Mouse (Mus musculus) gastrocnemius, postnatal 36 days (tissue): ENCODE measurements at regions not wholly inside any gene's neighbourhood (a gene's known extent, or its start where the extent isn't known, plus 50 kb on each side); places are given as distances from the start of the nearest gene placed in this dataset.

Experiments
- DNase-seq, 2 experiments: peaks; one replicate each; pipeline ENCODE4 v3.0.0; 2022
- intact Hi-C: fragments of 180-260 bp; cut with DNase I; formaldehyde crosslinking; loops from one replicate; pipeline ENCODE4 v1.15.1; 2025

DNA sequence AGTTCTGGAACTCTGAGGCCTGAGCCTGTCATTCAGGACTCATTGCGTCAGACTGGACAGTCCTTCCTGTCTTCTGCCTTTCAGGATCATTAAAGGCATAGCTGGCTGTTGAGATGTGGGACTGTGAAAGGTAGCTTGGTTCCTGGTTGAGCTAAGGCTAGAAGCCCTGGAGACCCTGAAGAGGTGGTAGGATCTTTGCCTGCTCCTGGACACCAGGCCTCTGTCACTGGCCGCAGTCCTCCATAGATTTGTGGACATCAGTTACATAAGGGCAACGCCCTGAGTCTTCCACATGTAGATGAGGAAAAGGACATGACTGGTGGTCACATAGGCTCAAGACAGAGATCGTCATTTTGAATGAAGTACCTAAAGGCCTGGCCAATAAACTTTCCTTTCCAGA lies 127.9 kb downstream of the Opa1 start:
- DNase-seq = no peak
- intact Hi-C loops = no loop called here

DNA sequence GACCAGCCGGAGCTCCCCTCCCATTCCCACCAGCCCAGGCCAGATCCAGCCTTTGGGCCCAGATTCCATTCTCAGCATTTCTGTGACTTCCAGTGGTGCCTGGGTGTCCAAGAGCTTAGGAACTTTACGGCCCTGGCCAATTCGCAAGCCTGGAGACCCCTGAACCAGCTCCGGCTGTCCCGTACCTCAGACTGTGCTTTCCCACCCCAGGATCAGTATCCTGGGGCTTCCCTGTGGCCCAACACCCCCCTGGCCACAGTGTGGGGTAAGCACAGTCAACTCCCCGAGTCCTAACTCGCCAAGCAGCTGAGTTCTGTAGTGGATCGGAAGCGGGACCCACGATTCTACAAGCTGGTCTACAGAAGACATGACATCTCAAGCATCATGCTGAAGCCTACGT lies 128.5 kb downstream of the Opa1 start:
- intact Hi-C loops = no loop called here
- no peak for DNase-seq

DNA sequence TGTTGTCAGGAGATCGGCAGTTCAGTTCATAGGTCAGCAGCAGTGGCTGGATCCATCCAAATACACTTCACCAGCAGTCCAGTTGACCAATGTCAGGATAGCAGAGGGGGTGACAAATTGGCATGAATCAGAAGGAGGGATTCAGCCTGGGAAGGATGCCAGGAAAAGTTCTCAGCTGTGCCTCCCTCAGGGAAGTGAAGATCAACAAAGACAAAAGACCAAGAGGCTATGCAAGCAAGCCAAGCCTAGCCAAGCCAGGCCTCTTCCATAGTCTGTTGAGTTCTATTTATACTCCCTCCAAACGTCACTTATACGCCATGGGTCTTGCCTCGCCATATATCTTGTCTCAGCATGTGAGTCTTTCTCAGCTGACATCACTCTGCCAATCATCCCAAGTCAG lies 129.9 kb downstream of the Opa1 start:
- intact Hi-C loops = no loop called here
- DNase-seq = no peak

DNA sequence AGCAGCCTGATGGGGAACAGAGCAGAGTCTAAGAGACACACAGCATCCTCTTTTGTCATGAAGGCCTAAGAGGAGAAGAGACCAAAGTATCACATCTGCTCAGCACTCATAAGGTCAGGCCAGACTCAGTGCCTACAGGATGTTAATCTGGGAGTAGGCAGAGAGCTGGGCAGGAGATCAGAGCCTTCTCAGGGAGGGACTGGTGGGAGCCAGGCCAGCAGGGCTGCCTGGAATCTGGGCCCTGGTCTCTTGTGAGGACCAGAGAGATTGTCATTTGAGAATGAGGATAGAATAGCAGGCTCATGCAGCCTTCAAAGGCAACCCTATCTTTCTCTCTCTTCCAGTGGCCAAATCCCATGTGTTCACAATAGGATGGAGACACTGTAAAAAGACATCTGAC lies 132.3 kb downstream of the Opa1 start:
- intact Hi-C loops = no loop called here
- DNase-seq = no peak

DNA sequence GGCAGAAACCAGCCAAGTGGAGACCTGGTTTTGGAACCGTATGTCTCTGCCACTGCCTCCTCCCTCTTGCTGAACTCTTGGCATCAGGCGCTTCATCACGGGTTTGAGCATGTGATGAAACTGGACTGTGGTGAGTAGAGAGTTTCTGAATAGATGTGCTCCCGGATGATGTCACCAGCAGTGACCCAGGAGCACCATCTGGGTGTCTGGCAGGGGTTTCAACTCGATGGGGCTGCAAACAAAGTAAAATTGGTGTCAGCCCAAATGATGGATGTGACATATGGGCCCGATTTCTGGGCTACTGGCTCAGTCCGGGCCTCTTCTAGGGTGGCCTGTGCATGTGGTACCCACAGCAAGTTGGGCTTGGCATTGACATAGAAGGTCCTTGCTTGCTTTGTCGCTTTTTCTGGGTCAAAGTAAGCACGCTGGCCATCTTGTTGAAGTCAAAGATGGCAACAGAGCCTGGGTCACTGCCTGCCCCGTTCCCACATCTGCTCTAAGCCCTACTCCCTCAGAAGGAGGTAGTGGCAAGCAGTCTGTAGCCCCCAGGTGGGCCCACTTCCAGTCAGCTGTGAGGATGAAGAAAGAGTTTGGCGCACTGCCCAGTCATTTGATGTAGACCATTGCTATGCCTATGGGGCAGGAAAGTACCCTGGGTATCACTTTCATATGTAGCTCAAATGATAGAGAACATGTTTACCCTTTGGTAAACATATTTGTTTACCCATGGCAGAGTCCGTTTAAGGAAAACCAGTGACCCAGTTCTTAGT lies 133.0 kb downstream of the Opa1 start:
- intact Hi-C loops = no loop called here
- DNase-seq = peak in 1 of 2 experiments; percentile 36

DNA sequence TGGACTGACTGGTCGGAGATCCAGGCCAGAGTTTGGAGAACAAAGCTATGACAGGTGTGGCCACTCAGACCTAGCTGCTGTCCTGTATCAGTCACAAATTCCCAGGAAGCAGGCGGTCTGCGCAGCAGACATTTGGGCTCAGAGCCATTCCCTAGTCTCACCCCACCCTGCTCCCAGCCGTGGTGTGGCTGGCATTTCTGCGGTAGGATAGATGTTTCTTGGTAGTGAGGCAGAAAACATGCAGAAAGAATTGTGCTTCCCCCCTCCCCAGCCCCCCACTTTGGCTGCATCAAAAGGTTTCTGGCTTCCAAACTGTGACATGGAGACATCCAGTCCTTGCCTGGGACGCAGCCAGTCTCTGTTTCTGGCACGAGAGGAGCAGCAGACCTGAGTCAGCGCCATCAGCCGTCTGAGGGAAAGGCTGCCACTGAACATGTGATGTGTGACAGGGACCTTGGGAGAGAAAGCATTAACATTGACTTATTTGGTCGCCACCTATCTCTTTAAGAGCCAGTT lies 135.5 kb downstream of the Opa1 start:
- peak; percentile 56 to 59 for DNase-seq
- intact Hi-C loops = no loop called here

DNA sequence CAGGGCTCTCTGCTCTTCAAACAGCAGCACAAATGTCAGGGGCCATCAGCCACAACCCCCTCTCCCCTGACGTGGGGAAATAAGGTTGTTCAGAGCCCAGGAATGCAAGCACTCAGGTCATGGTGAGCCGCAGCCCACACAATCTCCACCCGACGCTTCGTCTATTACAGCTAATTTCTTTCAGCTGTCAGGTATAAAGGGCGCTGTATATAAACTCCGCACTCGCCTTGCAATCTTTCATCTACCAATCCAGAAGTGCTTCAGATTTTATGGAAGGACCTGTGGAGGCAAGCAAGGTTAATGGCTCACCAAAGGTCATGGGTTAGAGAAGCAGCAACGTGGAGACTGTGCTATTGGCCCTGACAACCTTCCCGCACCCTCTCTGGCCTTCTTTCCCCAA lies 139.8 kb downstream of the Opa1 start:
- no peak for DNase-seq
- intact Hi-C loops = no loop called here

DNA sequence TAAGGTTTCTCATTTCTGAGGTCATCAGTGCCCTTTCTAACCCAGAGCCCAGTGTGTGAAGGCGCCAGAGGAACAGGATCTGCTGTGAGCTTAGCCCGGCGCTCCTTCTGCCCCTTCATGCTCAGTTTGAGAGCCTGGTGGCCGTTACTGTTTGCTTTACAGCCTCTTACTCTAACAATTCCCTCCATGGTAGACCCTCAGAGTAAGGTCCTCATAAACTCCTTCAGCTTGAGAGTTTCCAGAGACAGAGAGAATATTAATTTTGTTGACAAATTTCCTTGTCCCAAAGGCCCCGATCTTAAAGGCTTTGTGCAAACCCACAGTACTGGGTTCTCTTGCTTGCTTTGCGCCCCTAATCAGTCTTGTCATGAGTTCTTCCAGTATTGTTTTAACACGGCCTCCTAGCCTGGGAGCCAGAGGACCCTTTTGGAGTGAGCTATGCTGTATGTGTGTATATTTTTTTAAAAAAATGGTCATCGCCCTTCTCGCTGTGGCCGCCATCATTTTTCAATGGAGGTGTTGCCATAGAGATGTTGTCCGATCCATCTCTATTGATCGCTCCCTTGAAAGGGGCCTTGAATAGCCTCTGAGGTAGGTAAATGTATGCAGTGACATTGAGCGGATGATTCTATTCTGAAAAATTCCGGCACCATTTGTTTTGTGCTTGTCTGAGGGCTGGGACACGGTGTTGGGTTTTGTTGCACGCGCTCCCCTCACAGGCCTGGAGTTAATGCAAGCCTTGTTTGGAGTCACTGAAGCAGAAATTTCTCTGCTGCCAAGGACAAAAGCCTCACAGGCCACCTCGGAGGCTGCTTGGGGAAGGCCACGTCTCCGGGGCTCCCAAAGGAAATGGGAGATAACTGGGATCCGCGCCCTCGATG lies 140.7 kb downstream of the Opa1 start:
- intact Hi-C loops = no loop called here
- DNase-seq = no peak

DNA sequence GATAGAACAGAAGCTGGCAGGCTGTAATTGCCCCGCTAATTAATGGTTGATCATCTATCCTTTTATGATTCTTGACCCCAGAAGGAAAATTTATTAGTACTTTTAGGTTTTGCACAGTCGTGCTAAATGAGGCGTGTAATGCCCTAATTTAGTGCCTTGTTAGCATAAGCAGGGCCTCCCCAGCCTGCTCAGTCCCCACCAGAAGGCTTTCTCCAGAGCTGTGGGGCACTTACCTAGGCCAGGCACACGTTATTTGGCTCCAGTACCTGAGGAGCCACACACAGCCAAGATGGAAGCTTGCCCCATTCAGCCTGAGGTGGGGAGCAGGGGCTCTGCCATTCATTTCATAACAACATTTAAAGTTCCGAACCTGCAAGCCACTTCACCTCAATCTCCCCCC lies 146.0 kb downstream of the Opa1 start:
- intact Hi-C loops = no loop called here
- DNase-seq = no peak

DNA sequence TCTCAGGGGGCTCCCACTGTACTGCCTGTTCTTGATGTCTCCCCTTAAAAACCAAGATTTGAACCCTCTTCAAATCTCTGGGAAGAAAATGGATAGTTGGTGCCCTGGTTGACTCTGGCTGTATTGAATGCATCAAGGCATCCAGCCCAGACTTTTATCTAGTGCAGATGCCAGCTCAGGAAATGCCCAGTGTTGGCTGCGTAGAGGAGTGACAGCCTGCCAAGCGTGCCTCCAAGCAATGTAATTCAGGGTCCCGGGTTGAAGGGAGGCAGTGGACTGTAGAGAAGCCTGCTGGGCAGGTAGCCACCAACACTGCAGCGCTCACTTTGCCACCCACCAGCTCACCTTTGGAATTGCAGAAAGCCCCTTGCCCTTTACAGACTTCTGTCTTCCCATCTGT lies 146.4 kb downstream of the Opa1 start:
- intact Hi-C loops = no loop called here
- DNase-seq = no peak

DNA sequence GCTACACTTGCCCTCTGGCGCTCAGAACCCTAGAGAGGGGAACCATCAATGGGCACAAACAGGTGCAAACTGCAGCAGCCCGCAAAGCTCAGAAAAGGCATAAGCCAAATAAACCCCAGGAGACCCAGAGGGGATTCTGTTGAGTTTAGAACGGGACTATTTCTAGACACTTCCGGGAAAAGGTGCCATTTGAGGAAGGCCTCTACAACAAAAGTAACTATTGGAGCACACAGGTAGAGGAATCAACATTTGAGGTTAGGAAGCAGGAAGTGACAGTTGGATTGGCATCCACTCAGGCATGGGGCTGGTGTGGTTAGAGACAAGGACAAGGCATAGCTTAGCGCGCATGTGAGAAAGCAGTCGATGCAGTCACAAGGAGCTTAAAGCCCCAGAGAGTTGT lies 148.3 kb downstream of the Opa1 start:
- no peak for DNase-seq

DNA sequence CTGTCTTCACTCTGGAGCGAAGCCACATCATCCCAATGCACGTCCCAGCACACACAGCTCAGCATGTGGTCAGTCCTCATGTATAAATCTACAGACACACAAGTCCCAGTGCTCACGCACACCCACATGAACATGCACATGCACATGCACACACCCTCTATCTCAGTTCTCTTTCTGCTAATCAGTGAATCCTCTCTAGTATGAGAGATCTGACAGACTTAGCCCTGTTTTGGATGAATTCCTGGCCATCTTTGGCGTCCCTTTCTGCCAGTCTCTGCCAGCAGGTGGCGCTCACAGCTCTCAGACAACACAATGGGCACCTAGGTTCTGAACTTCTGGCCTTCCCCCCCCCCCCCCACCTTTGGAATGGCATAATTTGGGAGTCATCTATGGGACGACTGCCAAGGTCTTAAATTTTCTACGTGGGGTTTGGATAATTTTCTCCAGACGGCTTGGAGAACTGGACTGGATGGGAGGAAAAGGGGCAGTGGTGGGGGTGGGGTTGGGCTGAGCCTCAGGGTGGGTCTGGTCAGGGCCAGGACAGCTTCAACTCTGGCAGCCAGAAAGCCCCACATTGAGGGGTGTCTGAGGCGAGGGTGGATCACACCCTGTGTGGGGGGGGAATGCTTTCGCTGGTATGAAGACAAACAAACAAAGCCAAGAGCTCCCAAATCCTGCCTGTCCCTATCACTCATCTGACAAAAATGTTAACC lies 149.8 kb downstream of the Opa1 start:
- DNase-seq = peak; percentile 77 to 84
- intact Hi-C loops = loop anchor here (1.0 to 2.0 kb wide), 2 partner anchors 460 to 508 kb away; no protein-coding TSS in a partner anchor

More for the DNA sequence above, 148.3 kb downstream of the Opa1 start:
- intact Hi-C loops = no loop called here

DNA sequence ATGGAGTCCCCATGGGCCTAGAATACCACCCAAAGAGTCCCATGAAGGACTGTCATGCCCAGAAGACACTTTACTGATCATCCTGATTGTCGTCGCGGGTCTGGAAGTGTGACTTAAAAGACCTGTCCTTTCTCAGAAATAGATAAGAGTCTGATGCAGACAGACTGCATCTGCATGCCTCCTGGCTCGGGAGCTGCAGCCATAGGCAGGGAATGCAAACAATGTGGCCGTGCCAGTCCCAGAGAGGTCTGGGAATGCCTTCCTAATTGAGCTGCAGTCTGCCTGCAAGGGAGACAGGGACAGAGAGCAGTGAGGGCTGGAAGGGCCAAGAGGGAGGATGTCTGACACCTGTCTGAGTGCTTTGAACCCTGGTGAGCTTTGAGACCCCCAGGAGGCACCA lies 150.9 kb downstream of the Opa1 start:
- DNase-seq = no peak
- intact Hi-C loops = loop anchor here (5.0 kb wide), 3 partner anchors 152 to 277 kb away; no protein-coding TSS in a partner anchor

DNA sequence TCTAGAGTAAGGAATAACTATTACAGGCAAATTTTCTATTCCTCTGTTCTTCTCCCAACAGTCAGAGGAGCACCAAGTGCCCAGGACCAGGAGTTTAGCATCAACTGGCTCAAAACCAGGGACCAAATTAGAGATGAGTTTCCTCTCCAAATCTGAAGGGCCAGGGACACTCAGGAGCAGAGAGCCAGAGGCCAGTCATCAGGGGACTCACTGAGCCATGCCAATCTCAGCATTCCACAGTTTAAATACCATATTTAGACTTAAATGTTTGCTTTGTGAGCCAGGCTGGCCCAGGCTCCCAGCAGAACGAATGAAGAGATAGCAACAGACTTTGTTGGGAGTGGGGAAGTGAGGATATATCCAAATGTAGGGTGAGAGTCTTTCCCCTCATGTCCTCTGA lies 153.8 kb downstream of the Opa1 start:
- intact Hi-C loops = loop anchor here (5.0 kb wide), 3 partner anchors 149 to 274 kb away; no protein-coding TSS in a partner anchor
- no peak for DNase-seq

DNA sequence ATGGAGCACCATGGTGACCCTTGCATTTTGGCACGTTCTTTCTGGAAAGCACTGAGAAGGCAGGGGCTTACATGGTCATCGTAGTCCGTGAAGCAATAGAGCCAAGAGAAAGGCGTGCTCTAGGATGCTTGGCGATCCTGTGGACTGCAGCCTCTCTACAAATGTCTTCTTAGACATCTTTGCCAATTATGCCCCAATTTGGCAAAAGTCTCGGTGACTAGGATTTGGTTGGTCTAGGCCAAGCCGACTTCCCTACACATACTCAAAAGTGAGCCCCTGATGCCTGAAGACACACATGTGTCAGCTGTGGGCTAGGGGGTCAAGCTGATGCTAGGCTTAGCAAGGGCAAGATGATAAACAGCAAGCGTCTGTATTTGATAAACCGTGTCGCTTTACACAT lies 154.7 kb downstream of the Opa1 start:
- intact Hi-C loops = loop anchor here (2.0 to 5.0 kb wide), 5 partner anchors 79 to 333 kb away; no protein-coding TSS in a partner anchor

DNA sequence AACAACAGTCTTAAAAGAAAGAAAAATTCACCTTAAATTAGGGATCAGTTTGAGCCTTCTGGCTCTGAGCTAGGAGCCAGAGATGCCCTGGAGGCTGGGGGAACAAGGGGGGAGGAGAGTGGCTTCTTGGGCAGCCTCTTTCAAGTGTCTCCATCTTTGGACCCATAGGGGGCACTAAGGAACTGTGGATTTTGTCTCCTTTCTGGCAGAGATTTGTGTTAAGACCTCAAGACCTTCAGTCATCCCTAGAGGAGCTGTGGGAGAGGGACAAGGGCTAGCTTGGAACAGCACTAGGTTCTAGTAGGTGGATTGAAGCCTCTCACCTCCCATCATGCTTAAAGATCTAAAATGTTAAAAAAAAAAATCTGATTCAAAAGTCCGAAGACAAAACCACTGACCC lies 155.2 kb downstream of the Opa1 start:
- peak in 1 of 2 experiments; percentile 20 for DNase-seq
- intact Hi-C loops = loop anchor here (2.0 to 5.0 kb wide), 5 partner anchors 78 to 332 kb away; no protein-coding TSS in a partner anchor

More for the DNA sequence above, 154.7 kb downstream of the Opa1 start:
- DNase-seq = no peak

DNA sequence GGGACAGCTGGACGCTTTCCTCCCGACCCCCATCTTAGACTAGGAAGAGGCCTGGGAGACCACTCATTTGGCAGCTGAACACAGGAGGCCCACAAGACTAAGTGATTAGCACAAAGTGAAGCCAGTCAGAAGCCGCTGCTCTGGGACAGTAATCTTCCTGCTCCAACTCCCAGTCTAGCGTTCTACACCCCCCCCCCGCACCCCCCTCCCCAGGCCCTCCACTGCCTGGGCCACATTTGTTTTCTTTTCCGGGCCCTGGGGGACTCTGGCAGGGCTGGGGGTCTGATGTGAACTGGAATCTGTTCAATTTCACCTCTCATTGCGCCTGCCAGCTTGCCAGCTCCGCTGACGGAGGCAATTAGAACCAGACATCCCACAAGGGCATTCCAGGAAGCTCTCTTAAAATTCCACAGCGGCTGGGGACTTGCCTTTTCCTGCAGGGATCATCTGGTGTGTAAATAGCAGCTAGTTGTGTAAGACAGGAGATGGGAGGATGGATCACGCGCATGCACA lies 155.7 kb downstream of the Opa1 start:
- intact Hi-C loops = loop anchor here (2.0 to 5.0 kb wide), 5 partner anchors 78 to 332 kb away; no protein-coding TSS in a partner anchor
- peak in 1 of 2 experiments; percentile 33 for DNase-seq

DNA sequence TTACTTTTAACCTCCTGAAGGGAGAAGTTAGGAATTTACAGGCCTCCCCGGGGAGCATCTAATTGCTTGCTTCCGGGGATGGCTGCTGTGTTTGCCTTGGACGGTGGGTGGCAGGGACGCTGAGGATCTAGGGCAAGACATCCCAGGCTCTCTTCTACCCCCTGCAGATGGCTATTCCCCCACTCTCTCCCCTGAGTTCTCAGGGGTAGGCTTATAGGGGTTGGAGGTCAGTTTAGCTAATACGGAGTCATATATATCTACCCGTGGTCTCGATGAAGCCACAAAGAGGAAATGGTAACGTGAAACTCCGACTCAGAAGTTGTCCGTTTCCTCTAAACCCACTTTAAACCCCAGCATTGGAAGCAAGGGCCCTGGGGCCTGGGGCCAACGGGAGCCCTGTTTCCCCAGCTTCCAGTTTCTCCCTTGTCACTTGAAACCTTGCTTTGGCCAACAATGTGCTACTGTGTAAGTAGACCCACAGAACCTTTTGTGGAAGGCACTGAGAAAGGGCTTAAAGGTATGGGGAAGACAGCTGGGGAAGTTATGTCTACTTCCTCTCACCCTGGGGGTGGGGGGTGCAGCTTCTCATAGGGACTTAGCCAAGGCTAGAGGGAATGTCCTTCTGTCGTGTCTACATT lies 156.4 kb downstream of the Opa1 start:
- DNase-seq = no peak
- intact Hi-C loops = loop anchor here (2.0 kb wide), 2 partner anchors 77 to 331 kb away; no protein-coding TSS in a partner anchor

DNA sequence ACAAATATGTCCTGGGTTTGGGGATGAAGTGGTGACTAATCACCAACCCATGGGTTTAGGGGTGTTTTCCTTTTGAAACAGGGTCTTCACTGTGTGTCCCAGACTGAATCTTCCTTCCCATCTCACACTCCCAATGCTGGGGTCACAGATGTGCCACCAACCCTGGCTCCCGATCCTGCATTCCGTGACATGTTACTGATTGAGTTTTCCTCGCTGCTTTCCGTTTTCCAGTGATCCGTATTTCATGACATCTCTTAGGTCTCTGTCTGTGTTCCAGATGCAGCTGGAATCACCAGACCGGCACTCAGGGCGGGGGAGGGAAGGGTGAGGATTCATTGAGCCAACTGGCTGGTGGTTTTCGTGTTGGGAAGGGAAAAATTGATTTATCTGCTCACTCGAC lies 157.1 kb downstream of the Opa1 start:
- intact Hi-C loops = no loop called here

DNA sequence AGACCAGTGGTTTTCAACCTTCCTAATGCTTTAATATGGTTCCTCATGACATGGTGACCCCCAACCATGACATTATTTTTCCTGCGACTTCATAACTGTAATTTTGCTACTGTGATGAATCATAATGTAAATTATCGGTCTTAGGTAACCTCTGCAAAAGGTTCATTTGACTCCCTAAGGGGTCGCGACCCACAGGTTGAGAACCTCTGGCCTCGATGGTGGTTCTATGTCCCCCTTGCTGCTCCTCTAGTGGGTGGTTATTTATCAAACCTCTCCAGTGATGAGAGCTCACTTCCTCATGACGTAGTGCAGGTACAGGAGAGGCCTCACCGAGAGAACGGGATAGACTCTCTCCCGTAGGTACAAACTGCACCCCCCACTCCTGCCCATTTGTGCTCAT lies 158.9 kb downstream of the Opa1 start:
- intact Hi-C loops = no loop called here
- no peak for DNase-seq

More for the DNA sequence above, 157.1 kb downstream of the Opa1 start:
- peak in 1 of 2 experiments; percentile 21 for DNase-seq
